ENCODE assay signal across 26 mouse cellular contexts in the genomic region with DNA sequence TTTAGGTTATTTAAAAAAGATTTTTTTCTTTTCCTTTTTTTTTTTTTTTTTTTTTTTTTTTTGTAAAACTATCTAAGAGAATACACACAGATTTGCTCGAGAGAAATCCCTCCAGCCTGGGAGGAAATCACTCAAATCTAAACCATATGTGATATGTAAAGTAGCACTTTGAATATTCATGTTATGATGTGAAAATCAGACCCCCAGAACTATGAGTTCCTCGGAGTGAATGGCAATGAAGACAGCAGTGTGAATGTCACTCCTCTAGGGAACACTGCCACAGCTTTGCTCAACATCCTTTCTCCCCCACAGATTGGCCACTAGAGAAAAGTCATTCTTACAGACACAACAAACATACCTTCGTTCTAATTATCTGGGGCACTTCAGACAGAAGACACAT.
DNase-seq lines count a peak whose midpoint lies in the region; ATAC-seq and TF ChIP-seq lines count a peak whose summit lies in the region.
"Had no signal": no experiment of that assay in that cellular context is flagged by ENCODE, and none has a peak within 500 bp of the region (broad histone marks: within the 10 kb centered on the region; RNA-seq: fewer than 3 reads in every experiment).

No protein-coding gene starts in this region.

- no peak overlapping the region for H3K4me3 ChIP-seq in forebrain, embryonic 13.5 days
- H3K4me3 ChIP-seq in forebrain, embryonic 11.5 days (ENCODE audit: low read depth, low read length): no peak overlapping the region
- no peak overlapping the region for H3K4me3 ChIP-seq in midbrain, embryonic 14.5 days (replicated peaks; ENCODE audit: low read depth, low read length)
- H3K4me3 ChIP-seq in hindbrain, embryonic 16.5 days (ENCODE audit: low read length): no peak overlapping the region
- H3K4me3 ChIP-seq: heart, embryonic 13.5 days; hindbrain, embryonic 15.5 days; kidney, embryonic 15.5 days; liver, embryonic 12.5 days; neural tube, embryonic 13.5 days; stomach, embryonic 15.5 days had no signal

- WGBS in forebrain, embryonic 13.5 days: 63% methylated on average over 3 of the region's 3 CpGs
- WGBS in forebrain, embryonic 11.5 days: 55% methylated on average over 3 of the region's 3 CpGs
- WGBS in midbrain, embryonic 14.5 days: 41% methylated on average over 3 of the region's 3 CpGs
- WGBS in hindbrain, embryonic 16.5 days: 41% methylated on average over 3 of the region's 3 CpGs

- no peak for DNase-seq in forebrain, embryonic 11.5 days (ENCODE audit: low spot score)
- DNase-seq in layer of hippocampus, postnatal 14 days (ENCODE audit: low spot score in 2 of 2): peak; percentile 3 to 15
- DNase-seq in layer of hippocampus, adult 9-10 months (ENCODE audit: low spot score): no peak
- peak; percentile 63 for DNase-seq in brain, embryonic 14.5 days (ENCODE audit: low read depth)
- peak; percentile 44 for DNase-seq in midbrain, embryonic 14.5 days
- DNase-seq in adrenal gland, postnatal 14 days: no peak
- DNase-seq: cerebellum, adult 18-20 months; cerebellum, postnatal 10 days; gastrocnemius, postnatal 10 days; heart, postnatal 10 days; kidney, adult 18-20 months; kidney, postnatal 4 days; left cerebral cortex, postnatal 4 days; liver, postnatal 0 days; lung, postnatal 36 days; right cerebral cortex, postnatal 14 days; thymus, postnatal 14 days had no signal

- no peaks in the 10 kb centered on the region for H3K36me3 ChIP-seq in forebrain, embryonic 13.5 days (ENCODE audit: poor library complexity, severe bottlenecking)
- H3K36me3 ChIP-seq in forebrain, embryonic 11.5 days (ENCODE audit: control insufficient read depth, insufficient read depth, low read length): no peaks in the 10 kb centered on the region
- H3K36me3 ChIP-seq in midbrain, embryonic 14.5 days (ENCODE audit: control insufficient read depth, insufficient read depth, low read length): no peaks in the 10 kb centered on the region
- no peaks in the 10 kb centered on the region for H3K36me3 ChIP-seq in hindbrain, embryonic 16.5 days (ENCODE audit: control insufficient read depth, insufficient read depth, low read length)
- H3K36me3 ChIP-seq: G1E; heart, embryonic 13.5 days; hindbrain, embryonic 15.5 days; kidney, embryonic 15.5 days; liver, embryonic 12.5 days; neural tube, embryonic 13.5 days; stomach, embryonic 15.5 days had no signal

- no peaks in the 10 kb centered on the region for H3K27me3 ChIP-seq in forebrain, embryonic 13.5 days
- H3K27me3 ChIP-seq in forebrain, embryonic 11.5 days (ENCODE audit: control insufficient read depth, insufficient read depth, low read length): no peaks in the 10 kb centered on the region
- no peaks in the 10 kb centered on the region for H3K27me3 ChIP-seq in midbrain, embryonic 14.5 days (ENCODE audit: control insufficient read depth, insufficient read depth, low read length)
- H3K27me3 ChIP-seq in hindbrain, embryonic 16.5 days (replicated peaks; ENCODE audit: control insufficient read depth, insufficient read depth, low read length): no peaks in the 10 kb centered on the region
- H3K27me3 ChIP-seq: heart, embryonic 13.5 days; hindbrain, embryonic 15.5 days; kidney, embryonic 15.5 days; liver, embryonic 12.5 days; neural tube, embryonic 13.5 days; stomach, embryonic 15.5 days had no signal

- TF ChIP-seq POLR2A in brain, embryonic 14.5 days (IDR thresholded peaks at IDR 0.05; ENCODE audit: borderline replicate concordance, extremely low read depth, insufficient read depth, insufficient read length, poor library complexity, severe bottlenecking): no peak

- H3K9ac ChIP-seq in forebrain, embryonic 13.5 days: no peak overlapping the region
- no peak overlapping the region for H3K9ac ChIP-seq in forebrain, embryonic 11.5 days (ENCODE audit: low read length)
- H3K9ac ChIP-seq in midbrain, embryonic 14.5 days (replicated peaks; ENCODE audit: low read length): no peak overlapping the region
- H3K9ac ChIP-seq in hindbrain, embryonic 16.5 days (ENCODE audit: low read depth, low read length): no peak overlapping the region
- H3K9ac ChIP-seq: heart, embryonic 13.5 days; hindbrain, embryonic 15.5 days; kidney, embryonic 15.5 days; liver, embryonic 12.5 days; liver, postnatal 0 days; neural tube, embryonic 13.5 days; stomach, embryonic 15.5 days had no signal

- ATAC-seq in forebrain, embryonic 13.5 days: peak; percentile 61; the same call in 1 of the 2 replicates
- ATAC-seq in forebrain, embryonic 11.5 days (replicated peaks; ENCODE audit: low FRiP score): no peak
- ATAC-seq in midbrain, embryonic 14.5 days (ENCODE audit: low FRiP score, low TSS enrichment): no peak; the same call in 1 of the 2 replicates
- no peak for ATAC-seq in hindbrain, embryonic 16.5 days
- ATAC-seq: liver, embryonic 12.5 days; liver, postnatal 0 days had no signal

- no peak overlapping the region for H3K27ac ChIP-seq in forebrain, embryonic 13.5 days
- no peak overlapping the region for H3K27ac ChIP-seq in forebrain, embryonic 11.5 days (ENCODE audit: low read depth, low read length)
- no peak overlapping the region for H3K27ac ChIP-seq in midbrain, embryonic 14.5 days (replicated peaks; ENCODE audit: low read depth, low read length)
- no peak overlapping the region for H3K27ac ChIP-seq in hindbrain, embryonic 16.5 days (ENCODE audit: low read depth, low read length)
- H3K27ac ChIP-seq: heart, embryonic 13.5 days; hindbrain, embryonic 15.5 days; kidney, embryonic 15.5 days; liver, embryonic 12.5 days; neural tube, embryonic 13.5 days; stomach, embryonic 15.5 days had no signal

- no peaks in the 10 kb centered on the region for H3K9me3 ChIP-seq in forebrain, embryonic 13.5 days (replicated peaks)
- no peaks in the 10 kb centered on the region for H3K9me3 ChIP-seq in forebrain, embryonic 11.5 days (ENCODE audit: control insufficient read depth, low read length)
- no peaks in the 10 kb centered on the region for H3K9me3 ChIP-seq in midbrain, embryonic 14.5 days (ENCODE audit: control insufficient read depth, low read length)
- H3K9me3 ChIP-seq in hindbrain, embryonic 16.5 days (ENCODE audit: control insufficient read depth, low read length): no peaks in the 10 kb centered on the region
- H3K9me3 ChIP-seq: heart, embryonic 13.5 days; hindbrain, embryonic 15.5 days; kidney, embryonic 15.5 days; liver, embryonic 12.5 days; neural tube, embryonic 13.5 days; stomach, embryonic 15.5 days had no signal

- no peak for TF ChIP-seq CTCF in brain, embryonic 14.5 days (IDR thresholded peaks at IDR 0.05; ENCODE audit: borderline replicate concordance, extremely low read depth, insufficient read depth, insufficient read length)

- H3K4me1 ChIP-seq in forebrain, embryonic 13.5 days: no peaks in the 10 kb centered on the region
- H3K4me1 ChIP-seq in forebrain, embryonic 11.5 days (replicated peaks; ENCODE audit: control insufficient read depth, insufficient read depth, low read length): no peaks in the 10 kb centered on the region
- no peaks in the 10 kb centered on the region for H3K4me1 ChIP-seq in midbrain, embryonic 14.5 days (ENCODE audit: control insufficient read depth, insufficient read depth, low read length)
- H3K4me1 ChIP-seq in hindbrain, embryonic 16.5 days (ENCODE audit: control insufficient read depth, insufficient read depth, low read depth, low read length): no peaks in the 10 kb centered on the region
- H3K4me1 ChIP-seq: heart, embryonic 13.5 days; hindbrain, embryonic 15.5 days; kidney, embryonic 15.5 days; liver, embryonic 12.5 days; neural tube, embryonic 13.5 days; stomach, embryonic 15.5 days had no signal

- no peak overlapping the region for H3K4me2 ChIP-seq in forebrain, embryonic 13.5 days
- H3K4me2 ChIP-seq in forebrain, embryonic 11.5 days (ENCODE audit: low read depth, low read length, severe bottlenecking): no peak overlapping the region
- H3K4me2 ChIP-seq in midbrain, embryonic 14.5 days (ENCODE audit: low read length): no peak overlapping the region
- H3K4me2 ChIP-seq in hindbrain, embryonic 16.5 days (ENCODE audit: low read length): no peak overlapping the region
- H3K4me2 ChIP-seq: heart, embryonic 13.5 days; hindbrain, embryonic 15.5 days; kidney, embryonic 15.5 days; liver, embryonic 12.5 days; neural tube, embryonic 13.5 days; stomach, embryonic 15.5 days had no signal

Comparison
In these comparisons a context has a peak if more than half of its experiments do, and no peak if none do; other contexts are left out.
1. DNase-seq: peak in layer of hippocampus, postnatal 14 days (2 of 2), brain, embryonic 14.5 days (single experiment) and midbrain, embryonic 14.5 days (single experiment); none in forebrain, embryonic 11.5 days (single experiment), layer of hippocampus, adult 9-10 months (single experiment) and adrenal gland, postnatal 14 days (single experiment).